Mouse (Mus musculus) lung, postnatal 0 days (tissue): ENCODE measurements around the gene Mycl. TPM values are rescaled to one million over a fixed set of nuclear protein-coding genes. Genes with fewer than 3 reads are reported as not detected.

Source experiments
- ATAC-seq: fragments of 200-750 bp; cut with Nextera tagmentation; 2 replicates; pipeline ENCODE4 v1.8.0; 2017; ENCODE audit warnings: moderate library complexity
- DNase-seq: peaks from one replicate; pipeline ENCODE4 v3.0.0-alpha.2; 2016; ENCODE audit warnings: low spot score
- H3K27ac ChIP-seq: fragments of 300-500 bp; sonication (generic); 2 replicates; pipeline ENCODE4 v1.5.1; 2014; ENCODE audit warnings: antibody characterized with exemption, mild to moderate bottlenecking, low read length, mixed read lengths
- H3K27me3 ChIP-seq: fragments of 300-500 bp; sonication (generic); replicated peaks from 2 replicates; pipeline ENCODE4 v1.6.1; 2014; ENCODE audit warnings: low read length, mixed read lengths; ENCODE audit not compliant: insufficient read depth
- H3K36me3 ChIP-seq: fragments of 300-500 bp; sonication (generic); 2 replicates; pipeline ENCODE4 v1.6.1; 2014; ENCODE audit warnings: low read length, mixed read lengths; ENCODE audit not compliant: insufficient read depth
- H3K4me1 ChIP-seq: fragments of 300-500 bp; sonication (generic); 2 replicates; pipeline ENCODE4 v1.6.1; 2014; ENCODE audit warnings: antibody characterized with exemption, low read depth, low read length, mixed read lengths; ENCODE audit not compliant: insufficient read depth
- H3K4me2 ChIP-seq: fragments of 300-500 bp; sonication (generic); replicated peaks from 2 replicates; pipeline ENCODE4 v1.6.1; 2014; ENCODE audit warnings: low read depth, mild to moderate bottlenecking, low read length, moderate library complexity, mixed read lengths
- H3K4me3 ChIP-seq: fragments of 300-500 bp; sonication (generic); 2 replicates; pipeline ENCODE4 v1.5.1; 2014; ENCODE audit warnings: low read depth, low read length
- H3K9ac ChIP-seq: fragments of 300-500 bp; sonication (generic); replicated peaks from 2 replicates; pipeline ENCODE4 v1.6.1; 2014; ENCODE audit warnings: low read depth, mild to moderate bottlenecking
- H3K9me3 ChIP-seq: fragments of 300-500 bp; sonication (generic); 2 replicates; pipeline ENCODE4 v1.6.1; 2016; ENCODE audit warnings: low read length, mixed read lengths
- CTCF ChIP-seq: IDR thresholded peaks from 2 replicates; pipeline ENCODE4 v1.5.1; 2016; ENCODE audit warnings: antibody characterized with exemption, mild to moderate bottlenecking
- EP300 ChIP-seq: IDR thresholded peaks from 2 replicates; pipeline ENCODE4 v1.6.1; 2016; ENCODE audit warnings: antibody characterized with exemption, mild to moderate bottlenecking, control low read depth
- WGBS: fragments of 180-500 bp; shearing (Covaris S2); extraction: QIAGEN DNeasy Blood & Tissue Kit; methylation state at CpG from one replicate; pipeline ENCODE4 v1.1.7; 2014; 5-methylcytosine and 5-hydroxymethylcytosine counted together
- polyA plus RNA-seq: library from polyadenylated mRNA; unstranded; fragments of >200 nt; fragmentation: Nextera tagmentation; extraction: Ambion mirVana; gene quantifications from 2 replicates; pipeline ENCODE4 v1.2.1, GENCODE M21; 2015

Gene Mycl
- polyA plus RNA-seq, 1 experiment from 2014 or later: 6.0 TPM

- ATAC-seq (no peak), DNase-seq (peak; percentile 8)
- Histone ChIP-seq H3K9ac (no peak overlapping the region), H3K4me1 (peaks cover 19% of the 10 kb centered on the region), H3K27ac (no peak overlapping the region), H3K4me2 (no peak overlapping the region), H3K9me3 (no peaks in the 10 kb centered on the region), H3K4me3 (no peak overlapping the region), H3K36me3 (no peaks in the 10 kb centered on the region), H3K27me3 (peaks cover 37% of the 10 kb centered on the region)
- TF ChIP-seq EP300: no peak
- WGBS: 50% methylated on average over 5 of the region's 6 CpGs
Measured at GRCm38 (mm10) chr4:122956301-122956700, 39.2 kb upstream of the Mycl start.

- Histone ChIP-seq H3K4me1 (peaks cover 19% of the 10 kb centered on the region), H3K9ac (no peak overlapping the region), H3K9me3 (no peaks in the 10 kb centered on the region), H3K4me3 (no peak overlapping the region), H3K27me3 (peaks cover 47% of the 10 kb centered on the region), H3K27ac (no peak overlapping the region), H3K36me3 (no peaks in the 10 kb centered on the region), H3K4me2 (no peak overlapping the region)
- no peak for DNase-seq
- no peak for ATAC-seq
- 68% methylated on average over 6 of the region's 6 CpGs for WGBS
- TF ChIP-seq EP300 (no peak), CTCF (no peak)
Measured at GRCm38 (mm10) chr4:122958491-122959031, 36.9 kb upstream of the Mycl start.

- Histone ChIP-seq H3K4me1 (peaks cover 18% of the 10 kb centered on the region), H3K27me3 (peaks cover 52% of the 10 kb centered on the region), H3K36me3 (no peaks in the 10 kb centered on the region), H3K27ac (no peak overlapping the region), H3K9me3 (no peaks in the 10 kb centered on the region), H3K4me3 (peak overlapping the region; percentile 36; the same call in 1 of the 2 replicates), H3K4me2 (peak overlapping the region; percentile 66), H3K9ac (no peak overlapping the region)
- 9% methylated on average over 8 of the region's 8 CpGs for WGBS
- TF ChIP-seq EP300: no peak
- no peak for TF ChIP-seq CTCF
- DNase-seq: no peak
- ATAC-seq: no peak
Measured at GRCm38 (mm10) chr4:122959816-122960215, 35.6 kb upstream of the Mycl start.

- H3K27ac ChIP-seq: no peak overlapping the region
- H3K9me3 ChIP-seq: no peaks in the 10 kb centered on the region
- peaks cover 13% of the 10 kb centered on the region for H3K4me1 ChIP-seq
- H3K36me3 ChIP-seq: no peaks in the 10 kb centered on the region
- ATAC-seq (peak; percentile 20), DNase-seq (peak; percentile 45)
- H3K4me3 ChIP-seq: peak overlapping the region; percentile 36
- H3K4me2 ChIP-seq: peak overlapping the region; percentile 66
- under 1% methylated on average over 42 of the region's 43 CpGs for WGBS
- TF ChIP-seq EP300: no peak
- no peak for TF ChIP-seq CTCF
- H3K27me3 ChIP-seq: peaks cover 52% of the 10 kb centered on the region
- no peak overlapping the region for H3K9ac ChIP-seq
Measured at GRCm38 (mm10) chr4:122960321-122961099, 34.9 kb upstream of the Mycl start.

GRCm38 (mm10) chr4:122961100-122961567, 34.3 kb upstream of the Mycl start, which contains the start of gene Mfsd2a:
Mfsd2a (minus strand) TSS chr4:122961188.
- ATAC-seq: peak; percentile 66
- DNase-seq: peak; percentile 44
- peak within 1 kb of the TSS; percentile 36 for H3K4me3 ChIP-seq
- H3K9me3 ChIP-seq: no peaks in the 10 kb centered on the region
- H3K4me2 ChIP-seq: peak within 1 kb of the TSS; percentile 66
- H3K36me3 ChIP-seq: no peaks in the 10 kb centered on the region
- H3K9ac ChIP-seq: no peak within 1 kb of the TSS
- peaks cover 9% of the 10 kb centered on the region for H3K4me1 ChIP-seq
- no peak for TF ChIP-seq EP300
- TF ChIP-seq CTCF: no peak
- WGBS: 1% methylated on average over 27 of the region's 27 CpGs
- peaks cover 52% of the 10 kb centered on the region for H3K27me3 ChIP-seq
- H3K27ac ChIP-seq: no peak within 1 kb of the TSS

- no peak for ATAC-seq
Measured at GRCm38 (mm10) chr4:122961589-122961988, 33.9 kb upstream of the Mycl start.

More at GRCm38 (mm10) chr4:122961589-122961988, 33.9 kb upstream of the Mycl start:
- no peak for DNase-seq
- Histone ChIP-seq H3K4me2 (peak overlapping the region; percentile 66; the same call in 1 of the 2 replicates), H3K27ac (no peak overlapping the region), H3K9ac (no peak overlapping the region), H3K4me3 (peak overlapping the region; percentile 36; the same call in 1 of the 2 replicates), H3K4me1 (peaks cover 9% of the 10 kb centered on the region; the same call in 1 of the 2 replicates), H3K9me3 (no peaks in the 10 kb centered on the region), H3K27me3 (peaks cover 52% of the 10 kb centered on the region), H3K36me3 (no peaks in the 10 kb centered on the region)
- TF ChIP-seq CTCF (no peak), EP300 (no peak)
- WGBS: 35% methylated on average over 6 of the region's 6 CpGs
